Mouse (Mus musculus): Measurements from ENCODE around the gene Vps9d1. TPM values are rescaled to one million over a fixed set of nuclear protein-coding genes. Genes with fewer than 3 reads are reported as not detected.
"Not testable (repeated sequence)": the region's sequence is repeated elsewhere in the genome, so short reads cannot be mapped to it uniquely, and the experiment has no call there.

Vps9d1 gene
- polyA plus RNA-seq, 1 experiment from 2014 or later: 19.3 TPM

DNA sequence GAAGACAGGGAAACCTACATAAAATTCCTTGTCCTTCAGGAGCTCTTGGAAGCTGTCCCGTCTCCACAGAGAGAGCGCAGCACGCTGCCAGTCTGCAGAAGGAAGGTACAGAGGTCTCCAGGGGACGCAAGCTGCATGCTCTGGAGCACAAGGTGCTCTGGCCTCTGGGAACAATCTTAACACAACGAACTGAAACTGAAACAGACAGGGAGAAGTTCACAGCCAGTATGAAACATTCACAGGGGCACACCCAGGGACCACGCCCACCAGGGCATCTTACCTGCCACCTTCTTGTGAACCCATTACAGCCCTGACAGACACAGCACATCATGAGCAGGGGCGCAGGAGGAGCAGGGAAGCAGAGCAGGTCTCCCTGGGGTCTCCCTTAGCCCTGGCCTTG lies 29.8 kb upstream of the Vps9d1 start:
- Histone ChIP-seq H3K9ac (ENCODE audit: low read depth, low read length) (0 out of 2 replicates have a peak overlapping the region, but pooled peaks have one; percentile 6), H3K9me3 (ENCODE audit: control insufficient read depth, low read length) (no peaks in the 10 kb centered on the region), H3K4me2 (ENCODE audit: low read depth, low read length) (no peak overlapping the region), H3K36me3 (ENCODE audit: control insufficient read depth, insufficient read depth, low read length) (no peaks in the 10 kb centered on the region), H3K27me3 (replicated peaks; ENCODE audit: control insufficient read depth, insufficient read depth, low read length) (no peaks in the 10 kb centered on the region), H3K4me3 (ENCODE audit: low read length) (no peak overlapping the region), H3K4me1 (ENCODE audit: control insufficient read depth, insufficient read depth, low read length) (no peaks in the 10 kb centered on the region), H3K27ac (ENCODE audit: low read length) (no peak overlapping the region)
- no peak for ATAC-seq
- WGBS: 75% methylated on average over 7 of the region's 7 CpGs

DNA sequence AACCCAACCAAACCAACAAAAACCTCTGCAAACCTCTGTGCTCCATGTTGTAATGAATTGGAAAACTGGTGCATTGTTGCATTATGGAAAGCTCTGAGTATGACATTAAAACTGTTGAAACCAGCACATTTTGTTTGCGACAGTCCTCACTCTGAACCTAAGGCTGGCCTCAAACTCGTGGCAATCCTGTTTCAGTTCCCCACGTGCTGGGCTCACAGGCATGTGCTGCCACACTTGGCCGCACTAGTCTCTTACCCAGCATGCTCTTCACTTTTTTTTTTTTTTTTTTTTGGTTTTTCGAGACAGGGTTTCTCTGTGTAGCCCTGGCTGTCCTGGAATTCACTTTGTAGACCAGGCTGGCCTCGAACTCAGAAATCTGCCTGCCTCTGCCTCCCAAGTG lies 28.8 kb upstream of the Vps9d1 start:
- not testable (repeated sequence) for H3K27ac ChIP-seq (ENCODE audit: low read length); H3K4me2 ChIP-seq (ENCODE audit: low read depth, low read length); H3K36me3 ChIP-seq (ENCODE audit: control insufficient read depth, insufficient read depth, low read length); H3K4me3 ChIP-seq (ENCODE audit: low read length); ATAC-seq; H3K27me3 ChIP-seq (replicated peaks; ENCODE audit: control insufficient read depth, insufficient read depth, low read length); H3K9ac ChIP-seq (ENCODE audit: low read depth, low read length); H3K4me1 ChIP-seq (ENCODE audit: control insufficient read depth, insufficient read depth, low read length); H3K9me3 ChIP-seq (ENCODE audit: control insufficient read depth, low read length)
- 91% methylated on average over 5 of the region's 6 CpGs for WGBS

DNA sequence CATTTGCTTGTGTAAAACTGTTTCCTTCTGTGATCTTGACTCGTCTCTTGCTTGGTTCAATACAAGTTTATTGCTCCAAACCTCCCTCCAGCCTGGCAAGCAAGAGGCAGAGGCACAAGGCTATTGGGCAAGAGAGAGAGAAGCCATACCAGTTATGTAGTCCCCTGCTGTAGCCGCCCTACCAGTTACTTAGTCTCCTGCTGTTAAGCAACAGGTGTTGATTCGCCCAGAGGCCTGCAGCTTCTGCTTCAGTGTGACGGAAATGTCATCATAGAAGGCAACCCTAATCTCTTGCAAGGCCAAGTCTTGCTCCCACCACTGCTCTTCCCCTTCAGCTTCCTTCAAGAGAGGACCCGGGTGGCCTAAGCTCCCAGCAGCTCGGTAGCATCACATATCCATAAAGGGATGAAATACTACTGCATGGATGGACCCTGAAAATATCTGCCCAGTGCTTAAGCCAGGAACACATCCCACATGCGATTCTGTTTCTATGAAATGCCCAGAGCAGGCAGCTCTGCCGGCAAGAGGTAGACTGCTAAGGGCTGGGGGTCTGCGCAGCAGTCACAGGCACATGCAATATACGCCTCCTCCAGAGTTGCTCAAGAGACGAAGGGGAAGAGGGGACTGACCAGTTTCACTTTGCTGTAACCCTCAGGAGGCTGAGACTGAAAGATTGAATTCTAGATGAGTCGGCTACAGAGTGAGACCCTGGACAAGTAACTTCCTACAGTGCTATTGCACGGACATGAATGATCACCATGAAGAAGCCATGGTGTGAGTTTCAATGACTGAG lies 26.4 kb upstream of the Vps9d1 start:
- no peak overlapping the region for H3K9ac ChIP-seq (ENCODE audit: low read depth, low read length)
- no peaks in the 10 kb centered on the region for H3K27me3 ChIP-seq (replicated peaks; ENCODE audit: control insufficient read depth, insufficient read depth, low read length)
- WGBS: 88% methylated on average over 13 of the region's 13 CpGs

DNA sequence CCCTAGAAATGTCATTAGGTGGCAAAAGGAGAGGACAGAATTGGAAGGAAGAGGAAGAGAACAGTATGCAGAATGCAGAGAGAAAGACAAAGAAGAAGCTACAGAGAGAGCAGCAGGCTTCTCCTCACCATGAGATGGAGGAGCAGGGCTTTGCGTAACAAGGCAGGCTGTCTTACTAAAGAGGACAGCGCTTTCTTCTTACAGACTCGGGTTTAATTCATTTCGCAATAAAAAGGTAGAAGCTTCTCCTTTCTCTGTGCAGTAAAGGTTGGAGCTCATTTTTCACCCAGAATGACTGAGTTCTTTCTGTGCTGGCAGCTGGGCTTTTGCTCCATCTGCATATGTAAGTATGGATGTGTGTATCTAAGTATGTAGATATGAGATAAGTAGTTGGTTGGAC lies 25.7 kb upstream of the Vps9d1 start:
- Histone ChIP-seq H3K36me3 (ENCODE audit: control insufficient read depth, insufficient read depth, low read length) (no peaks in the 10 kb centered on the region), H3K4me1 (ENCODE audit: control insufficient read depth, insufficient read depth, low read length) (no peaks in the 10 kb centered on the region), H3K4me2 (ENCODE audit: low read depth, low read length) (no peak overlapping the region), H3K9ac (ENCODE audit: low read depth, low read length) (no peak overlapping the region), H3K27ac (ENCODE audit: low read length) (no peak overlapping the region), H3K27me3 (replicated peaks; ENCODE audit: control insufficient read depth, insufficient read depth, low read length) (no peaks in the 10 kb centered on the region), H3K4me3 (ENCODE audit: low read length) (no peak overlapping the region), H3K9me3 (ENCODE audit: control insufficient read depth, low read length) (no peaks in the 10 kb centered on the region)
- WGBS: 93% methylated on average over 4 of the region's 4 CpGs
- ATAC-seq: no peak

More for the DNA sequence above, 26.4 kb upstream of the Vps9d1 start:
- Histone ChIP-seq H3K9me3 (ENCODE audit: control insufficient read depth, low read length) (no peaks in the 10 kb centered on the region), H3K4me2 (ENCODE audit: low read depth, low read length) (no peak overlapping the region), H3K36me3 (ENCODE audit: control insufficient read depth, insufficient read depth, low read length) (no peaks in the 10 kb centered on the region), H3K4me3 (ENCODE audit: low read length) (no peak overlapping the region), H3K27ac (ENCODE audit: low read length) (no peak overlapping the region), H3K4me1 (ENCODE audit: control insufficient read depth, insufficient read depth, low read length) (no peaks in the 10 kb centered on the region)
- ATAC-seq: no peak

DNA sequence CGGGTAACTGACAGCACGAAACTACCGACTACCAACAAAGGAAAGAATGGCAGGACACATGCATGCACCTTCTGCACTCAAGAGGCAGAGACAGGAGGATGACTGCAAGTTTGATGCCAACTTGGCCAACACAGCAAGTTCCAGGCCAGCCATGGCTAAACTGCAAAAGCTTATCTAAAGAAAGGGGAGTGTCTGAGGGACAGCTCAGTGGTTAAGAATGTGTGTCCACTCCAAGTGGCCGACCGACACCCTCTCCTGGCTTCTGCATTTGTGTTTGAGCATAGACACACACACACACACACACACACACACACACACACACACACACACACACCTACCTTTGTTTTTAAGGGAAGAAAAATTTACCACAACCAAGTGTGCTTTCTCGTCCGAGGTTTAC lies 24.3 kb upstream of the Vps9d1 start:
- H3K4me3 ChIP-seq (ENCODE audit: low read length): no peak overlapping the region
- H3K4me2 ChIP-seq (ENCODE audit: low read depth, low read length): no peak overlapping the region
- ATAC-seq: no peak
- H3K27me3 ChIP-seq (replicated peaks; ENCODE audit: control insufficient read depth, insufficient read depth, low read length): no peaks in the 10 kb centered on the region
- H3K27ac ChIP-seq (ENCODE audit: low read length): no peak overlapping the region
- H3K36me3 ChIP-seq (ENCODE audit: control insufficient read depth, insufficient read depth, low read length): no peaks in the 10 kb centered on the region
- 61% methylated on average over 7 of the region's 7 CpGs for WGBS
- H3K4me1 ChIP-seq (ENCODE audit: control insufficient read depth, insufficient read depth, low read length): no peaks in the 10 kb centered on the region
- no peak overlapping the region for H3K9ac ChIP-seq (ENCODE audit: low read depth, low read length)
- no peaks in the 10 kb centered on the region for H3K9me3 ChIP-seq (ENCODE audit: control insufficient read depth, low read length)

DNA sequence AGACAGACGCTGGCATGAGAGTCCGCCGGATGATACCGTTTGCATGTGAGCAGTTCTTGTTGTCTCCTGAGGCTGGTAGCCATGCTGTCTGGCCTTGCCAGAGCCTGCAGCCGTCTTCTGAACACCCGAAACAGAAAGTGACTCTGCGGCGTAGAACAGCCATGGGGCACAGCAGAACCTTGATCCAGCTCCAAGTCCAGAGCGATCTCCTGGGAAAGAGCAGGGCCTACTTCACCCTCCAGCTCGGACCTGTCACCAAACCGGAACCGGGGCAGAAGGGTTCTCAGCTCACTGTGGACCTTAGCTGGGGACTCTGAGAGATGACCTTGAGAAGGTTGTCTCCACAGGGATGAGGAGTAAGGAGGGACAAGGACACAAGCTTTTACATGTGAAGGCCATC lies 20.9 kb upstream of the Vps9d1 start:
- no peaks in the 10 kb centered on the region for H3K9me3 ChIP-seq (ENCODE audit: control insufficient read depth, low read length)
- H3K4me3 ChIP-seq (ENCODE audit: low read length): no peak overlapping the region
- no peak overlapping the region for H3K9ac ChIP-seq (ENCODE audit: low read depth, low read length)
- WGBS: 95% methylated on average over 12 of the region's 12 CpGs
- H3K27me3 ChIP-seq (replicated peaks; ENCODE audit: control insufficient read depth, insufficient read depth, low read length): no peaks in the 10 kb centered on the region
- H3K4me2 ChIP-seq (ENCODE audit: low read depth, low read length): no peak overlapping the region
- H3K36me3 ChIP-seq (ENCODE audit: control insufficient read depth, insufficient read depth, low read length): no peaks in the 10 kb centered on the region
- no peak for ATAC-seq
- no peak overlapping the region for H3K27ac ChIP-seq (ENCODE audit: low read length)
- no peaks in the 10 kb centered on the region for H3K4me1 ChIP-seq (ENCODE audit: control insufficient read depth, insufficient read depth, low read length)

DNA sequence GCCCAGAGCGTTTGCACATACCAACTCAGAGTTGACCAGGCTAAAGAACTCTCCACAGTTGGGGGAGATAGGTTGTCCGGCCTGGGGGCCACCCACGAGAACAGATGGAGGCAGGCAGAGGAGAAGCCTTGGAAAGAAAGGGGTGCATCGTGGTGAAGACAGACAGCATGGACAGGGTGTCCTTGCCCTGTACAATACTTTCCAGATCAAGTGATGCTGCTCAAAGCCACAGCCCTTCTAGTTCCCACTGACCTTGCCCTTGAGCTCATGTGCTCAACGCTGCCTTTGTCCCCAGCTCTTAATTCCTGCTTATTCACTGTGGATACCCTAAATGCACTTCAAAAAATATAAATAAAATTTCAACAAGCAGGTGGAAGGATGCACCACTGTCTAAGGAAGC lies 20.3 kb upstream of the Vps9d1 start:
- 92% methylated on average over 5 of the region's 5 CpGs for WGBS
- Histone ChIP-seq H3K36me3 (ENCODE audit: control insufficient read depth, insufficient read depth, low read length) (no peaks in the 10 kb centered on the region), H3K4me1 (ENCODE audit: control insufficient read depth, insufficient read depth, low read length) (no peaks in the 10 kb centered on the region), H3K27me3 (replicated peaks; ENCODE audit: control insufficient read depth, insufficient read depth, low read length) (no peaks in the 10 kb centered on the region), H3K27ac (ENCODE audit: low read length) (no peak overlapping the region), H3K4me2 (ENCODE audit: low read depth, low read length) (no peak overlapping the region), H3K9me3 (ENCODE audit: control insufficient read depth, low read length) (no peaks in the 10 kb centered on the region), H3K4me3 (ENCODE audit: low read length) (no peak overlapping the region), H3K9ac (ENCODE audit: low read depth, low read length) (no peak overlapping the region)
- ATAC-seq: no peak

DNA sequence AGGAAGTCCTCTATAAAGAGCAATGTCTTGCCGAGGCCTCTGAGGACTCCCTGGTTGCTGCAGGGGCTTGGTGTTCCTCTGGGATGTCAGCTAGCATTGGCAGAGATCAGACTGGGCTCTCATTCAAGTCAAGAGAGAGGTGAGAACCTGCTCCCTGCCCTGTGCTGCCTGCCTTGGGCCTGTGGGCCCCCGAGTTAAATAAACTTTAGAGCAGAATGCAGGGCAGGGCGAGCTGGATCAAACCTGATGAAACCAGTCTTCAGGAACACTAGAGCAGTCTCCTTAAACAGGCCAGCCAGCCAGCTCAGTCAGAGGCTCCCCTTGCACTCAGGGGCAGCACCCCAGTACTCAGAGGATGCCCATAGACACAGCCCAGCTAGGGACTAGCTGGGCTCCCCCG lies 17.8 kb upstream of the Vps9d1 start:
- 59% methylated on average over 4 of the region's 4 CpGs for WGBS
- H3K27ac ChIP-seq (ENCODE audit: low read length): no peak overlapping the region

DNA sequence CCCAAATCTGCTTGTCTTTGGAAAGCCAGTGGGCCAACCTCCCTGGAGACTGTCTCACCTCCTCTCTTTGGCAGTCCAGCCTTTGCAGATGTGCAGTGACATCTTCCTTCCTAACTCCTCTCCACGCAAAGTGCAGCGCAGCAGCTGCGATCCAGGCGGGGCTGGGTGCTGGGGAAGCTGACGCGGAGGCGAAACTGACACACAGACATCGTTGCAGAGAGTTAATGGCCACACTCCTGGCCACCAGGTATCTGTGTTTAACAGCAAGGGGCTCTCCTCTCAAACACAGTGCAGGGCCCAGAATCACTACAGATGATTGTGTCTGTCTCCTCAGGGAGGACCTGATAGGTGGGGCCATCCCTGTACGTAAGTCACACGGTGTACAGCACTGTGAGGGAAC lies 17.0 kb upstream of the Vps9d1 start:
- WGBS: 83% methylated on average over 10 of the region's 10 CpGs
- no peaks in the 10 kb centered on the region for H3K9me3 ChIP-seq (ENCODE audit: control insufficient read depth, low read length)
- no peak overlapping the region for H3K9ac ChIP-seq (ENCODE audit: low read depth, low read length)
- H3K27ac ChIP-seq (ENCODE audit: low read length): no peak overlapping the region
- ATAC-seq: peak; percentile 55; the same call in 1 of the 2 replicates
- peaks cover 11% of the 10 kb centered on the region for H3K36me3 ChIP-seq (ENCODE audit: control insufficient read depth, insufficient read depth, low read length)
- no peak overlapping the region for H3K4me2 ChIP-seq (ENCODE audit: low read depth, low read length)
- H3K4me3 ChIP-seq (ENCODE audit: low read length): no peak overlapping the region
- H3K4me1 ChIP-seq (ENCODE audit: control insufficient read depth, insufficient read depth, low read length): no peaks in the 10 kb centered on the region
- no peaks in the 10 kb centered on the region for H3K27me3 ChIP-seq (replicated peaks; ENCODE audit: control insufficient read depth, insufficient read depth, low read length)

More for the DNA sequence above, 17.8 kb upstream of the Vps9d1 start:
- no peak overlapping the region for H3K4me2 ChIP-seq (ENCODE audit: low read depth, low read length)
- H3K4me3 ChIP-seq (ENCODE audit: low read length): no peak overlapping the region
- peaks cover 11% of the 10 kb centered on the region for H3K36me3 ChIP-seq (ENCODE audit: control insufficient read depth, insufficient read depth, low read length)
- ATAC-seq: peak; percentile 59; the same call in 1 of the 2 replicates
- H3K4me1 ChIP-seq (ENCODE audit: control insufficient read depth, insufficient read depth, low read length): no peaks in the 10 kb centered on the region
- no peaks in the 10 kb centered on the region for H3K27me3 ChIP-seq (replicated peaks; ENCODE audit: control insufficient read depth, insufficient read depth, low read length)
- no peaks in the 10 kb centered on the region for H3K9me3 ChIP-seq (ENCODE audit: control insufficient read depth, low read length)
- H3K9ac ChIP-seq (ENCODE audit: low read depth, low read length): 0 out of 2 replicates have a peak overlapping the region, but pooled peaks have one; percentile 25

Data from intestine, embryonic 16.5 days (tissue).